Mouse (Mus musculus) liver, postnatal 0 days (tissue): ENCODE measurements around the gene Gm21830.

Experiments
- CTCF ChIP-seq: sonication (generic); IDR thresholded peaks from 2 replicates; pipeline ENCODE4 v1.5.1; 2016; ENCODE audit warnings: antibody characterized with exemption, low read depth
- EP300 ChIP-seq: IDR thresholded peaks from 2 replicates; pipeline ENCODE4 v1.6.1; 2016; ENCODE audit warnings: antibody characterized with exemption, low read depth, mild to moderate bottlenecking

DNA sequence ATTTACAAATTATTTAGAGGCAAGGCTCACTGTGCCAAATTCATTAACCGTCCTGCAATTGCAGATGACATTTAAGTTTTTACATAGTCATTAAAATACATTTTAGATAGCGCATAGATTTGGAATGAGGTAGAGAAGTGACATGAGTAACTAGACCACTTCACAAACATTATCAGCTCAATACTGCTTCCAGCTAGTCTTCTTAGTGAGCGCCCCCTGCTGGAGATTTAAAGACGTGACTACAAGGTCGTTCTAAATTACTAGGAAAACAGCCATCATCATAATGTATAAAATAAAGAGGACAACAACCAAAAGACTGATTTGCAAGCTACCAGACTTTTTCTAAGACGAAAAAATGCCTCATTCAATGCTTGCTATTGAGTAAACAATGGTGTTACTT is 64.2 kb downstream of the Gm21830 start:
- peak; percentile 64 for TF ChIP-seq CTCF
- TF ChIP-seq EP300, result no peak
